Mouse (Mus musculus) midbrain, embryonic 14.5 days (tissue): ENCODE data around the gene Tas2r105. TPM values are rescaled to one million over a fixed set of nuclear protein-coding genes. Genes with fewer than 3 reads are reported as not detected.

ENCODE experiments used
- ATAC-seq: fragments of 200-750 bp; cut with Nextera tagmentation; 2 replicates; pipeline ENCODE4 v1.8.0; 2017; ENCODE audit warnings: moderate number of reproducible peaks, moderate library complexity; ENCODE audit not compliant: low FRiP score, low TSS enrichment
- DNase-seq: peaks from one replicate; pipeline ENCODE4 v3.0.0-alpha.2; 2015
- H3K27ac ChIP-seq: fragments of 300-500 bp; sonication (generic); replicated peaks from 2 replicates; pipeline ENCODE4 v1.5.1; 2014; ENCODE audit warnings: mild to moderate bottlenecking, low read depth, low read length, moderate library complexity
- H3K27me3 ChIP-seq: fragments of 300-500 bp; sonication (generic); 2 replicates; pipeline ENCODE4 v1.6.1; 2014; ENCODE audit warnings: low read length, control low read depth, mixed read lengths; ENCODE audit not compliant: control insufficient read depth, insufficient read depth
- H3K36me3 ChIP-seq: fragments of 300-500 bp; sonication (generic); 2 replicates; pipeline ENCODE4 v1.6.1; 2014; ENCODE audit warnings: low read length, control low read depth; ENCODE audit not compliant: control insufficient read depth, insufficient read depth
- H3K4me1 ChIP-seq: fragments of 300-500 bp; sonication (generic); 2 replicates; pipeline ENCODE4 v1.6.1; 2014; ENCODE audit warnings: mild to moderate bottlenecking, antibody characterized with exemption, low read length, control low read depth; ENCODE audit not compliant: control insufficient read depth, insufficient read depth
- H3K4me2 ChIP-seq: fragments of 300-500 bp; sonication (generic); 2 replicates; pipeline ENCODE4 v1.6.1; 2014; ENCODE audit warnings: mild to moderate bottlenecking, low read length, moderate library complexity
- H3K4me3 ChIP-seq: fragments of 300-500 bp; sonication (generic); replicated peaks from 2 replicates; pipeline ENCODE4 v1.5.1; 2014; ENCODE audit warnings: low read depth, low read length
- H3K9ac ChIP-seq: fragments of 300-500 bp; sonication (generic); replicated peaks from 2 replicates; pipeline ENCODE4 v1.6.1; 2014; ENCODE audit warnings: mild to moderate bottlenecking, low read length, moderate library complexity
- H3K9me3 ChIP-seq: fragments of 300-500 bp; sonication (generic); 2 replicates; pipeline ENCODE4 v1.6.1; 2016; ENCODE audit warnings: low read length, control low read depth, mixed read lengths; ENCODE audit not compliant: control insufficient read depth
- WGBS: fragments of 180-500 bp; shearing (Covaris S2); extraction: QIAGEN DNeasy Blood & Tissue Kit; methylation state at CpG from one replicate; pipeline ENCODE4 v1.1.7; 2014; 5-methylcytosine and 5-hydroxymethylcytosine counted together
- polyA plus RNA-seq: library from polyadenylated mRNA; unstranded; fragments of >200 nt; fragmentation: Nextera tagmentation; extraction: Ambion mirVana; gene quantifications from 2 replicates; pipeline ENCODE4 v1.2.1, GENCODE M21; 2014

The Tas2r105 gene
- polyA plus RNA-seq = not detected in 2 replicates

- no peak within 1 kb of the TSS for H3K4me2 ChIP-seq
- H3K27me3 ChIP-seq = no peaks in the 10 kb centered on the region
- no peak within 1 kb of the TSS for H3K27ac ChIP-seq
- DNase-seq (no peak), ATAC-seq (no peak)
- H3K9ac ChIP-seq = no peak within 1 kb of the TSS
- H3K4me3 ChIP-seq = no peak within 1 kb of the TSS
- 84% methylated on average over 1 of the region's 1 CpGs for WGBS
- H3K36me3 ChIP-seq = no peaks in the 10 kb centered on the region
- H3K9me3 ChIP-seq = peaks cover 5% of the 10 kb centered on the region
- H3K4me1 ChIP-seq = no peaks in the 10 kb centered on the region
These were observed at the start of gene Tas2r105 for GRCm38 (mm10) chr6:131687395-131687794. Gene Tas2r105, minus strand, starts transcription at chr6:131687495.

GRCm38 (mm10) chr6:131712803-131713202 is 25.5 kb upstream of the Tas2r105 start:
- no peaks in the 10 kb centered on the region for H3K27me3 ChIP-seq
- WGBS = 42% methylated on average over 7 of the region's 7 CpGs
- no peak overlapping the region for H3K4me3 ChIP-seq
- H3K27ac ChIP-seq = no peak overlapping the region
- no peaks in the 10 kb centered on the region for H3K36me3 ChIP-seq
- DNase-seq (no peak), ATAC-seq (no peak)
- peaks cover 22% of the 10 kb centered on the region; the same call in 1 of the 2 replicates for H3K9me3 ChIP-seq
- H3K9ac ChIP-seq = no peak overlapping the region
- H3K4me1 ChIP-seq = no peaks in the 10 kb centered on the region
- H3K4me2 ChIP-seq = no peak overlapping the region

GRCm38 (mm10) chr6:131689963-131690362 is 2.7 kb upstream of the Tas2r105 start, which contains the start of gene Tas2r114:
Gene Tas2r114, minus strand, starts transcription at chr6:131690063.
- ATAC-seq = no peak

DNA sequence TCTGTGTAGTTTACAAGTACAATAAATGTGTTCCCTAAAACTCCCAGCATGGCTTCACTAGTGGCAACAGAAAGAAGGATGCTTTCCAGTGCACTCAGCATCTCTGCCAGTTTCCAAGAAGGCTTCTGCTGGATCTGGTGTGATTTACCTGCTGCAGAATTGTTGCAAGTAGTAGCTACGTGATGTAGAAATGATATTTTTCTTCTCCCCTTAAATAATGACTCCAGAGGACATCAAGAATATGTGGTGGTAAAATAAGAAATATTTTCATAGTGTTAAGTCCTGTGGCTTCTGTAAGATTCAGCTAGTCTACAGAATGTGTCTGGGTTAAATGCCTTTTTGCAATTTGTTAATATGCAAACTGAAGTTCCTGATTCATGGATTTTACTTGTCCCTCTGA is 1.7 kb downstream of the Tas2r105 start, which contains the start of gene Tas2r104:
TSS of gene Tas2r104 (minus strand) at position 101 of the 400 bp plus-strand sequence.
- peaks cover 5% of the 10 kb centered on the region; the same call in 1 of the 2 replicates for H3K9me3 ChIP-seq
- H3K27me3 ChIP-seq = no peaks in the 10 kb centered on the region
- no peak within 1 kb of the TSS for H3K4me2 ChIP-seq
- no peaks in the 10 kb centered on the region for H3K36me3 ChIP-seq
- 84% methylated on average over 1 of the region's 1 CpGs for WGBS
- ATAC-seq = no peak
- no peak for DNase-seq
- no peak within 1 kb of the TSS for H3K4me3 ChIP-seq
- H3K27ac ChIP-seq = no peak within 1 kb of the TSS
- no peak within 1 kb of the TSS for H3K9ac ChIP-seq
- no peaks in the 10 kb centered on the region for H3K4me1 ChIP-seq

More at GRCm38 (mm10) chr6:131689963-131690362, 2.7 kb upstream of the Tas2r105 start, which contains the start of gene Tas2r114:
- Histone ChIP-seq H3K4me1 (no peaks in the 10 kb centered on the region), H3K4me3 (no peak within 1 kb of the TSS), H3K9ac (no peak within 1 kb of the TSS), H3K9me3 (peaks cover 5% of the 10 kb centered on the region), H3K27me3 (no peaks in the 10 kb centered on the region), H3K27ac (no peak within 1 kb of the TSS), H3K36me3 (no peaks in the 10 kb centered on the region), H3K4me2 (no peak within 1 kb of the TSS)
- no peak for DNase-seq

- DNase-seq (no peak), ATAC-seq (no peak)
- H3K4me3 ChIP-seq = no peak within 1 kb of the TSS
- H3K36me3 ChIP-seq = no peaks in the 10 kb centered on the region
- WGBS = 70% methylated on average over 3 of the region's 3 CpGs
- no peaks in the 10 kb centered on the region for H3K4me1 ChIP-seq
- H3K27me3 ChIP-seq = no peaks in the 10 kb centered on the region
- H3K9ac ChIP-seq = no peak within 1 kb of the TSS
- H3K4me2 ChIP-seq = no peak within 1 kb of the TSS
- H3K27ac ChIP-seq = no peak within 1 kb of the TSS
- peaks cover 15% of the 10 kb centered on the region for H3K9me3 ChIP-seq
These were observed 8.5 kb downstream of the Tas2r105 start, which contains the start of gene Tas2r106 for GRCm38 (mm10) chr6:131678786-131679185. Gene Tas2r106, minus strand, starts transcription at chr6:131678886.

DNA sequence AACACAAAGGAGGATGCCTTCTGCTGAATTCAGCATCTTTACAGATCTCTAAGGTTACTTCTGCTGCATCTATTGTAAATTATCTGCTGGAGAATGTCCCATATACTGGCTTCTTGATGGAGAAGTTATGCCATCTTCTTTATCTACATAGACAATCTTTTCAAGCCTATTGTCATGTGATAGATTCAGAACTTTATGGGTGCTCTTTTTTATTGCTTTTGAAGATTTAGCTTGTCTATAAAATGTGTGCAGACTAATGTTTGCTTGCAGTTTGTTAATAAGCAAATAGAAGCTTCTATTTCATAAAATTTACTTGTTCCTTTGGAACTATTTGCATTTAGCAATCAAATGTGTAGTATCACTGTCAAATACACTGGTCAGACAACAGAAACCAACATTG is 27.2 kb downstream of the Tas2r105 start, which contains the start of gene Tas2r107:
TSS of gene Tas2r107 (minus strand) at position 101 of the 400 bp plus-strand sequence.
- no peaks in the 10 kb centered on the region for H3K27me3 ChIP-seq
- no peaks in the 10 kb centered on the region for H3K36me3 ChIP-seq
- no peak for DNase-seq
- H3K9me3 ChIP-seq = peaks cover 2% of the 10 kb centered on the region; the same call in 1 of the 2 replicates
- H3K4me2 ChIP-seq = no peak within 1 kb of the TSS
- no peaks in the 10 kb centered on the region for H3K4me1 ChIP-seq
- no peak within 1 kb of the TSS for H3K27ac ChIP-seq
- H3K4me3 ChIP-seq = no peak within 1 kb of the TSS
- no peak within 1 kb of the TSS for H3K9ac ChIP-seq
- ATAC-seq = no peak

Other genes with a start within 250 kb of the Tas2r105 start
- gene 5430401F13Rik, start 201.1 kb downstream of the Tas2r105 start, polyA plus RNA-seq = not detected in 2 replicates
- gene Gm6619, start 201.1 kb downstream of the Tas2r105 start, polyA plus RNA-seq = not detected in 2 replicates
- not detected in 2 replicates for gene Tas2r130, start 56.6 kb downstream of the Tas2r105 start, polyA plus RNA-seq
- not detected in 2 replicates for gene Tas2r107, start 27.3 kb downstream of the Tas2r105 start, polyA plus RNA-seq
- gene Tas2r106, start 8.6 kb downstream of the Tas2r105 start, polyA plus RNA-seq = not detected in 2 replicates
- not detected in 2 replicates for gene Tas2r104, start 1.8 kb downstream of the Tas2r105 start, polyA plus RNA-seq
- not detected in 2 replicates for gene Tas2r114, start 2.6 kb upstream of the Tas2r105 start, polyA plus RNA-seq